Mouse (Mus musculus) erythroblast, adult 5-6 weeks (primary cell): Measurements from ENCODE around the gene Pip5kl1. TPM values are rescaled to one million over a fixed set of nuclear protein-coding genes. Genes with fewer than 3 reads are reported as not detected.
A peak's percentile ranks its signal among the peaks of the same experiment; 100 is the strongest.

Experiments used
- ATAC-seq: replicated peaks from 2 replicates; pipeline ENCODE4 v1.8.0; 2016; ENCODE audit warnings: moderate number of reproducible peaks, mild to moderate bottlenecking, moderate TSS enrichment, inconsistent platforms; ENCODE audit not compliant: poor library complexity, low FRiP score, severe bottlenecking
- total RNA-seq, 2 experiments: library from RNA; stranded (forward) in 1 of 2; stranded (reverse) in 1 of 2; fragments of 150-400 nt in 1 of 2; fragments of 200-764, 138-1000 nt in 1 of 2; gene quantifications; 2 replicates each; pipeline versions ENCODE4 v1.2.3 to v1.2.4; 2015 to 2017; ENCODE audit warnings: low replicate concordance in 2 of 2

The Pip5kl1 gene
- total RNA-seq, 2 experiments from 2014 or later: 1.9 TPM; not detected in 1

GRCm38 (mm10) chr2:32629276-32629976 is 54.8 kb downstream of the Pip5kl1 start:
- ATAC-seq: no peak

- ATAC-seq: no peak
These were observed 55.4 kb downstream of the Pip5kl1 start for GRCm38 (mm10) chr2:32630036-32630435.

DNA sequence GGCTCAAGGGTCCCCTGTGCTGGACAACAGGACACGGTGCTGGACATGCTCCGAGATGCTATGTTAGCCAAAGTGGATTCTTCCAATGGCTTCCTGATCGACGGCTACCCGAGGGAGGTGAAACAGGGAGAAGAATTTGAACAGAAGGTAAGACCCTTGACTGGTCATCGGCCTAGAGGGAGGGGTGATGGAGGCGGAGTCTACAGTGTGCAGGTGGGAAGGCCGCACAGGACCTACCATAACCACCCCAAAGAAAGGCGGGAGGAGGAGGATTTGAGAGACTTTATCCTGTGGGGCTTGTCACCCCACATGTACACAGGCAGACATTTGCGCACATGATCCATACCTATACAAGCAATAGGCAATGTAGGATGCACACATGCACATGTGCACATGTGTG is 56.4 kb downstream of the Pip5kl1 start:
- ATAC-seq: no peak

DNA sequence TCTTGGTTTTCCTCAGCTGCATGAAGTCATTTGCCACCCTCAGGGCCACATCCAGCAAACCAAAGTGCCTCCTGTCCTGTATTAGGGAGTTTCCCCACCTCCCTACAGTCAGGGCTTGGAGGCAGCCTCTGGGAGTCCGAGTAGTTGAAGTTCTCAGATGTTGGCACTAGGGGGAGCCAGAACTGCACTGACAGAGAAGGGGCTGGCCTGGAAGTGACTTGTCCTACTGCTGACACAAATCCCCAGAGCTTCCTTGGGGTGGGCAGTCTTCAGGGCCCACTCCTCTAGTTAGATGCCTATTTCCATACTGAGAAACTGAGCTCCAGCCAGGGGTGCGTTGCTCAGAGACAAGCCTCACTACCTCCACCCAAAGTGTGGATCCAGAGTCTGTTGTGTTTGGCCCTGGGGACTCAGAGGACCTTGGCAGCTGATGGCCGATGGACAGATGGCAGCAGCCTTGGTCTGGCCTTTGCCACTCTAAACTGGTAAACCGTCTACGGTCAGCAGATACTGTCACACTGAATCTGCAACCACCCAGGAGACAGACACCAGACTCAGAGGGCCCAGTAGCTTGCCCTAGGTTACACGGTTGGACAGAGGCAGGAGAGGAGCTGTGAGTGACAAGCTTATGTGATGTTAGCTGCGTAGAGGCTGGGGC is 57.3 kb downstream of the Pip5kl1 start:
- peak; percentile 76 for ATAC-seq

Other genes with a start within 250 kb of the Pip5kl1 start
- gene Ciz1, start 222.5 kb upstream of the Pip5kl1 start, total RNA-seq (2015; ENCODE audit: low replicate concordance): 18.6 and 38.2 TPM in 2 replicates
- 21.2 and 33.5 TPM in 2 replicates for gene Ciz1, start 222.5 kb upstream of the Pip5kl1 start, total RNA-seq (2017; ENCODE audit: low replicate concordance)
- not detected in 2 replicates for gene Dnm1, start 221.5 kb upstream of the Pip5kl1 start, total RNA-seq (2015; ENCODE audit: low replicate concordance)
- not detected in 2 replicates for gene Dnm1, start 221.5 kb upstream of the Pip5kl1 start, total RNA-seq (2017; ENCODE audit: low replicate concordance)
- gene 1110008P14Rik, start 192.9 kb upstream of the Pip5kl1 start, total RNA-seq (2015; ENCODE audit: low replicate concordance): 8.6 and 12.3 TPM in 2 replicates
- gene 1110008P14Rik, start 192.9 kb upstream of the Pip5kl1 start, total RNA-seq (2017; ENCODE audit: low replicate concordance): 5.1 and 7.7 TPM in 2 replicates
- 2,071 and 2,279 TPM in 2 replicates for gene Lcn2, start 186.5 kb upstream of the Pip5kl1 start, total RNA-seq (2015; ENCODE audit: low replicate concordance)
- 352 and 444 TPM in 2 replicates for gene Lcn2, start 186.5 kb upstream of the Pip5kl1 start, total RNA-seq (2017; ENCODE audit: low replicate concordance)
- gene Ptges2, start 178.9 kb upstream of the Pip5kl1 start, total RNA-seq (2015; ENCODE audit: low replicate concordance): 1.5 and 1.7 TPM in 2 replicates
- gene Ptges2, start 178.9 kb upstream of the Pip5kl1 start, total RNA-seq (2017; ENCODE audit: low replicate concordance): 2.8 and 6.6 TPM in 2 replicates
- gene Naif1, start 124.3 kb upstream of the Pip5kl1 start, total RNA-seq (2015; ENCODE audit: low replicate concordance): 0.77 and 0.84 TPM in 2 replicates
- 0.98 and 2.1 TPM in 2 replicates for gene Naif1, start 124.3 kb upstream of the Pip5kl1 start, total RNA-seq (2017; ENCODE audit: low replicate concordance)
- gene Slc25a25, start 123.4 kb upstream of the Pip5kl1 start, total RNA-seq (2015; ENCODE audit: low replicate concordance): 2.1 and 6.3 TPM in 2 replicates
- 4.2 and 16.2 TPM in 2 replicates for gene Slc25a25, start 123.4 kb upstream of the Pip5kl1 start, total RNA-seq (2017; ENCODE audit: low replicate concordance)
- 1.2 and 2.7 TPM in 2 replicates for gene Fam102a, start 39.5 kb upstream of the Pip5kl1 start, total RNA-seq (2015; ENCODE audit: low replicate concordance)
- 0.28 and 6.5 TPM in 2 replicates for gene Fam102a, start 39.5 kb upstream of the Pip5kl1 start, total RNA-seq (2017; ENCODE audit: low replicate concordance)
- gene Dpm2, start 3.9 kb upstream of the Pip5kl1 start, total RNA-seq (2015; ENCODE audit: low replicate concordance): 26.9 and 41.0 TPM in 2 replicates
- gene Dpm2, start 3.9 kb upstream of the Pip5kl1 start, total RNA-seq (2017; ENCODE audit: low replicate concordance): 8.6 and 18.2 TPM in 2 replicates
- gene 9430097D07Rik, start 887 bp downstream of the Pip5kl1 start, total RNA-seq (2015; ENCODE audit: low replicate concordance): not detected in 2 replicates
- gene 9430097D07Rik, start 887 bp downstream of the Pip5kl1 start, total RNA-seq (2017; ENCODE audit: low replicate concordance): not detected in 2 replicates
- 8.8 and 9.4 TPM in 2 replicates for gene St6galnac4, start 12.3 kb downstream of the Pip5kl1 start, total RNA-seq (2015; ENCODE audit: low replicate concordance)
- 3.8 and 4.9 TPM in 2 replicates for gene St6galnac4, start 12.3 kb downstream of the Pip5kl1 start, total RNA-seq (2017; ENCODE audit: low replicate concordance)
- gene St6galnac6, start 24.9 kb downstream of the Pip5kl1 start, total RNA-seq (2015; ENCODE audit: low replicate concordance): 0.77 and 3.3 TPM in 2 replicates
- gene St6galnac6, start 24.9 kb downstream of the Pip5kl1 start, total RNA-seq (2017; ENCODE audit: low replicate concordance): 2.1 and 2.5 TPM in 2 replicates
- not detected in 2 replicates for gene Ak1, start 47.0 kb downstream of the Pip5kl1 start, total RNA-seq (2015; ENCODE audit: low replicate concordance)
- not detected in 2 replicates for gene Ak1, start 47.0 kb downstream of the Pip5kl1 start, total RNA-seq (2017; ENCODE audit: low replicate concordance)
- 4.0 and 6.7 TPM in 2 replicates for gene Eng, start 71.8 kb downstream of the Pip5kl1 start, total RNA-seq (2015; ENCODE audit: low replicate concordance)
- 1.5 and 3.2 TPM in 2 replicates for gene Eng, start 71.8 kb downstream of the Pip5kl1 start, total RNA-seq (2017; ENCODE audit: low replicate concordance)
- gene Fpgs, start 129.3 kb downstream of the Pip5kl1 start, total RNA-seq (2015; ENCODE audit: low replicate concordance): 1.3 and 4.0 TPM in 2 replicates
- gene Fpgs, start 129.3 kb downstream of the Pip5kl1 start, total RNA-seq (2017; ENCODE audit: low replicate concordance): 2.1 and 6.6 TPM in 2 replicates
- gene Cdk9, start 138.3 kb downstream of the Pip5kl1 start, total RNA-seq (2015; ENCODE audit: low replicate concordance): 15.0 and 25.9 TPM in 2 replicates
- 18.1 and 19.5 TPM in 2 replicates for gene Cdk9, start 138.3 kb downstream of the Pip5kl1 start, total RNA-seq (2017; ENCODE audit: low replicate concordance)
- 15.4 and 23.2 TPM in 2 replicates for gene Sh2d3c, start 146.3 kb downstream of the Pip5kl1 start, total RNA-seq (2015; ENCODE audit: low replicate concordance)
- gene Sh2d3c, start 146.3 kb downstream of the Pip5kl1 start, total RNA-seq (2017; ENCODE audit: low replicate concordance): 5.2 and 6.4 TPM in 2 replicates
- gene 6330409D20Rik, start 166.2 kb downstream of the Pip5kl1 start, total RNA-seq (2015; ENCODE audit: low replicate concordance): not detected in 2 replicates
- not detected in 2 replicates for gene 6330409D20Rik, start 166.2 kb downstream of the Pip5kl1 start, total RNA-seq (2017; ENCODE audit: low replicate concordance)
- 10.4 and 11.3 TPM in 2 replicates for gene Tor2a, start 182.4 kb downstream of the Pip5kl1 start, total RNA-seq (2015; ENCODE audit: low replicate concordance)
- 4.7 and 8.8 TPM in 2 replicates for gene Tor2a, start 182.4 kb downstream of the Pip5kl1 start, total RNA-seq (2017; ENCODE audit: low replicate concordance)
- not detected in 2 replicates for gene Ttc16, start 200.8 kb downstream of the Pip5kl1 start, total RNA-seq (2015; ENCODE audit: low replicate concordance)
- not detected in 2 replicates for gene Ttc16, start 200.8 kb downstream of the Pip5kl1 start, total RNA-seq (2017; ENCODE audit: low replicate concordance)
- 2.5 TPM in 1 of 2 replicates, not detected in the other for gene Ptrh1, start 201.0 kb downstream of the Pip5kl1 start, total RNA-seq (2015; ENCODE audit: low replicate concordance)
- gene Ptrh1, start 201.0 kb downstream of the Pip5kl1 start, total RNA-seq (2017; ENCODE audit: low replicate concordance): not detected in 2 replicates
- gene Cfap157, start 209.6 kb downstream of the Pip5kl1 start, total RNA-seq (2015; ENCODE audit: low replicate concordance): not detected in 2 replicates
- gene Cfap157, start 209.6 kb downstream of the Pip5kl1 start, total RNA-seq (2017; ENCODE audit: low replicate concordance): not detected in 2 replicates